Mouse (Mus musculus): ENCODE data around the gene Gbp9. TPM values are rescaled to one million over a fixed set of nuclear protein-coding genes. Genes with fewer than 3 reads are reported as not detected.
"Not testable (repeated sequence)": the region's sequence is repeated elsewhere in the genome, so short reads cannot be mapped to it uniquely, and the experiment has no call there.

The Gbp9 gene
- polyA plus RNA-seq (2016; fragmentation: Nextera tagmentation; extraction: Ambion mirVana) = 4.4 and 4.6 TPM in 2 replicates

- H3K4me3 ChIP-seq = peak within 1 kb of the TSS; percentile 19; the same call in 1 of the 2 replicates
- H3K4me2 ChIP-seq = peak within 1 kb of the TSS; percentile 21; the same call in 1 of the 2 replicates
- H3K4me1 ChIP-seq (replicated peaks) = 0 out of 2 replicates have a peak, but pooled peaks cover 11% of the 10 kb centered on the region
- ATAC-seq (ENCODE audit: insufficient number of reproducible peaks, low FRiP score) = peak; percentile 76
- not testable (repeated sequence) for H3K27me3 ChIP-seq (replicated peaks); H3K9ac ChIP-seq; H3K9me3 ChIP-seq (replicated peaks); H3K36me3 ChIP-seq
- H3K27ac ChIP-seq (ENCODE audit: poor library complexity, severe bottlenecking) = peak within 1 kb of the TSS; percentile 47
- WGBS = 23% methylated on average over 2 of the region's 2 CpGs
Measured at GRCm38 (mm10) chr5:105139409-105140088, at the start of gene Gbp9, which contains the start of the genes Gbp8 and Gbp4. Gbp9 (minus strand) TSS chr5:105139539. Gbp8 (minus strand) TSS chr5:105139540. Gbp4 (minus strand) TSS chr5:105139586.

DNA sequence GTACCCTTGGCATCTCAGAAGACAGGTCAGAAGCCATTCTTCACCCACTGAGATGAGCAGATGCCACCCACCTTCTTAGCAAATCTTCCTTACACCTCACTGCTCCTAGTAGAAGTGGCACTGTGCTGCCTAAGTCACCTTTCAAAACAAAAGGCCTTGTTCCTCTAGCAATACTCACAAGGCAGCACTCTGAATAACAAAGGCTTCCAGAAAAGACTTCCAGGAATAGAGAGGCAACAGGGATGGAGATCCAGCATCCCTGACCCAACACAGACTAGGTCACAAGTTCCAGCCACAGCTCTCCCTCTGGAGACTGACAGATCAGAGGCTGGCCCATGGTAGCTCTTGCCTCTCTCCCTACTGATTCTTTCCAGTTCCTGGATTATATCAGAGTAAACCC is 42.1 kb upstream of the Gbp9 start:
- Histone ChIP-seq H3K4me2 (no peak overlapping the region), H3K9me3 (replicated peaks) (no peaks in the 10 kb centered on the region), H3K36me3 (no peaks in the 10 kb centered on the region), H3K4me3 (no peak overlapping the region), H3K9ac (no peak overlapping the region), H3K4me1 (replicated peaks) (no peaks in the 10 kb centered on the region), H3K27me3 (replicated peaks) (no peaks in the 10 kb centered on the region), H3K27ac (ENCODE audit: poor library complexity, severe bottlenecking) (no peak overlapping the region)
- ATAC-seq (ENCODE audit: insufficient number of reproducible peaks, low FRiP score) = no peak

DNA sequence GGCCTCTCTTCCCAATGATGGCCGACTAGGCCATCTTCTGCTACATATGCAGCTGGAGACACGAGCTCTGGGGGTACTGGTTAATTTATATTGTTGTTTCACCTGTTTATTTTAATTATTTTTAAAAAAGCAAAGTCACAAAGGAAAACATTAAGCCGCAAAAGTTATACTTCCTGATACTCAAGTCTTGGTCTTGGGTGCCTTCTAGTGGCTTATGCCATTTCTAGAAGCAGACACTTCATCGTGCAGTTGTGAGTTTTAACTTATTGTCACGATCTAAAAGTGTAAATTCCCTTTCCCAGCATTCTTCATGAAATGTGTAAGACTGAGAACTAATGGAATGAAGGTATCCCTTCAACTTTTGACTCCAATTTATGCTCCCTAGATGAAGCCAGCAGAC is 17.2 kb upstream of the Gbp9 start:
- no peak for ATAC-seq (ENCODE audit: insufficient number of reproducible peaks, low FRiP score)
- WGBS = 74% methylated on average over 5 of the region's 5 CpGs

DNA sequence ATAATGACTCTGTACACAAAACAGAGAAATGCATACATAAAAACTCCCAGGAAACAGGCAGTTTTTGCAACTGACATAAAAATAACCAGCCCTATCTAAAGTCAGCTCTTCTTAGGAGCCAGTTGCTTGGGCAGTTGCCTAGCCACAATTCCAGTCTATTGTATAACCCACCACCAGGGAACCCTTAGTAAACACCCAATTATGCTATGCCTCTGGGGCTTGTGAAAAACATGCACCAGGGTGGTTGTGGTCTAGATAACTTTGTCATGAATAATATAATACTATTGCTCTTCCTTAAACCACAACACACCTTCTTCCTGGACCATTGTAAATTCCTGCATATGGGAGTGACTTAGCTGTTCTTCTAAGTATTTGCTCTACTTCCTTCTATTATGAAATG is 14.7 kb upstream of the Gbp9 start:
- no peaks in the 10 kb centered on the region for H3K9me3 ChIP-seq (replicated peaks)
- H3K27ac ChIP-seq (ENCODE audit: poor library complexity, severe bottlenecking) = no peak overlapping the region
- H3K4me3 ChIP-seq = no peak overlapping the region
- no peaks in the 10 kb centered on the region for H3K27me3 ChIP-seq (replicated peaks)
- H3K4me2 ChIP-seq = no peak overlapping the region
- no peaks in the 10 kb centered on the region for H3K36me3 ChIP-seq
- no peak for ATAC-seq (ENCODE audit: insufficient number of reproducible peaks, low FRiP score)
- no peaks in the 10 kb centered on the region for H3K4me1 ChIP-seq (replicated peaks)
- no peak overlapping the region for H3K9ac ChIP-seq

More for the DNA sequence above, 17.2 kb upstream of the Gbp9 start:
- no peaks in the 10 kb centered on the region for H3K9me3 ChIP-seq (replicated peaks)
- no peaks in the 10 kb centered on the region for H3K36me3 ChIP-seq
- H3K4me3 ChIP-seq = no peak overlapping the region
- H3K27me3 ChIP-seq (replicated peaks) = no peaks in the 10 kb centered on the region
- H3K27ac ChIP-seq (ENCODE audit: poor library complexity, severe bottlenecking) = no peak overlapping the region
- H3K4me2 ChIP-seq = no peak overlapping the region
- no peak overlapping the region for H3K9ac ChIP-seq
- H3K4me1 ChIP-seq (replicated peaks) = no peaks in the 10 kb centered on the region

- not testable (repeated sequence) for H3K4me1 ChIP-seq (replicated peaks); H3K36me3 ChIP-seq; H3K9me3 ChIP-seq (replicated peaks); H3K27ac ChIP-seq (ENCODE audit: poor library complexity, severe bottlenecking); H3K4me3 ChIP-seq; H3K27me3 ChIP-seq (replicated peaks); H3K4me2 ChIP-seq; H3K9ac ChIP-seq; ATAC-seq (ENCODE audit: insufficient number of reproducible peaks, low FRiP score)
- WGBS = 71% methylated on average over 2 of the region's 2 CpGs
Measured at GRCm38 (mm10) chr5:105148062-105148461, 8.7 kb upstream of the Gbp9 start.

DNA sequence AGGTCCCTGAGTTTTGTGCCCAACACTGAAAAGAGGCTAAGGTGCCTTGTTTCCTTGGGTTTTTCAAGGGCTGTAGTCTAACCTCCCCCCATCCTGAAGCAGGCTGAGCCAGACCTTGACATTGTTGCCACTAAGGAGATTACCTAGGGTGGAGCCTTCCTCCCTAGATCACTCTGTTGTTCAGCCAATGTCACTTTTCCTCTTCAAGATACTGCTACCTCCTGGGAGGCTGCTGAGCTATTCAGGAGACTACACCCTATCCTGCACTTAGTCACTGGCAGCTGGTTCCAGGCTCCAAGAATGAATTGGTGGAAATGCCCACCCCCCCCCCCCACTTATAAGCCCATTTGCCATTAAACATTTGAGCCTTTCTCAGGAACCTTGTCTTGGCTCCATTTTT is 7.1 kb upstream of the Gbp9 start:
- peak overlapping the region; percentile 77 for H3K27ac ChIP-seq (ENCODE audit: poor library complexity, severe bottlenecking)
- H3K4me2 ChIP-seq = no peak overlapping the region
- no peaks in the 10 kb centered on the region for H3K27me3 ChIP-seq (replicated peaks)
- no peaks in the 10 kb centered on the region for H3K9me3 ChIP-seq (replicated peaks)
- H3K9ac ChIP-seq = no peak overlapping the region
- peak; percentile 72 for ATAC-seq (ENCODE audit: insufficient number of reproducible peaks, low FRiP score)
- H3K36me3 ChIP-seq = no peaks in the 10 kb centered on the region
- 0 out of 2 replicates have a peak, but pooled peaks cover 3% of the 10 kb centered on the region for H3K4me1 ChIP-seq (replicated peaks)
- no peak overlapping the region for H3K4me3 ChIP-seq

DNA sequence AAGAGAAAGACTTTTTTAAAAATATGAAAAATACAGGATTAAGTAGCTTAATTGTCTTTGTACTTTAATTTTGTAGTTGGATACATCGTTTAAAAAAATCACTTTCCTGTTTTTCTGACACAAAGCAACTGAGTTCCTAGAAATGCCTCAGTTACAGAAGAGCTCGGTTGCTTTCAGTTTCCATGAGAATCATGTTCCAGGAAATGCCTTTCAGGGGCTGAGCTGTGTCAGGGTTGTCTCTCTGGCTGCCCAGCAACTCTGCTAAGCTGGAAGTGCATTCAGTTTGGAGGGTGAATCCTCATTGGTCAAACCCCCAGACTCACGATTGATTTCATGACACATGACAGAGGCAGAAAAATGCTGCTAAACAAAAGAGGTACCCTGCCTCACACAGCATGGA is 6.4 kb upstream of the Gbp9 start:
- not testable (repeated sequence) for H3K4me3 ChIP-seq; H3K9me3 ChIP-seq (replicated peaks); H3K9ac ChIP-seq; H3K27me3 ChIP-seq (replicated peaks); H3K4me2 ChIP-seq; H3K4me1 ChIP-seq (replicated peaks); H3K36me3 ChIP-seq
- peak; percentile 48; the same call in 1 of the 2 replicates for ATAC-seq (ENCODE audit: insufficient number of reproducible peaks, low FRiP score)
- H3K27ac ChIP-seq (ENCODE audit: poor library complexity, severe bottlenecking) = peak overlapping the region; percentile 77
- 41% methylated on average over 3 of the region's 3 CpGs for WGBS

GRCm38 (mm10) chr5:105140089-105140810 is 911 bp upstream of the Gbp9 start:
- not testable (repeated sequence) for H3K27me3 ChIP-seq (replicated peaks); H3K4me3 ChIP-seq; ATAC-seq (ENCODE audit: insufficient number of reproducible peaks, low FRiP score); H3K27ac ChIP-seq (ENCODE audit: poor library complexity, severe bottlenecking); H3K9me3 ChIP-seq (replicated peaks); H3K36me3 ChIP-seq; H3K9ac ChIP-seq; H3K4me2 ChIP-seq
- 74% methylated on average over 2 of the region's 2 CpGs for WGBS
- H3K4me1 ChIP-seq (replicated peaks) = 0 out of 2 replicates have a peak, but pooled peaks cover 11% of the 10 kb centered on the region

DNA sequence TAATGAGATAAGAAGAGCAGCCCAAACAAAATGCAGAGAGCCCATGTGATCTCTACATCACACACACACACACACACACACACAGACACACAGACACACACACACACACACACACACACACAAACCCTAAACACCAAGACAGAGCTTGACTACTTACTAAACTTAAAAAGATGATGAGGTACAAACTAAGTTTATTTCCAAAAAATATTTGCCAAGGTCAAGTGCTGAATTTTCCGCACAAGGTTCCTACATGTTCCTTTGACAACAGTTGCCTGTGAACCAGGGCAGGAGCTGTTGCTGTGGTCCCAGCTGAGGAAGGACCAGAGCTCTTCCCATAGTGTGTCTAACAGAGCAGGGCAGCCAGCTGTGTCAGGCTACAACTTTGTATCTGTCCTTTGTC is 433 bp downstream of the Gbp9 start:
- Histone ChIP-seq H3K4me2 (peak overlapping the region; percentile 21; the same call in 1 of the 2 replicates), H3K9ac (no peak overlapping the region), H3K27ac (ENCODE audit: poor library complexity, severe bottlenecking) (peak overlapping the region; percentile 47), H3K27me3 (replicated peaks) (no peaks in the 10 kb centered on the region), H3K36me3 (0 out of 2 replicates have a peak, but pooled peaks cover 2% of the 10 kb centered on the region), H3K9me3 (replicated peaks) (no peaks in the 10 kb centered on the region), H3K4me3 (peak overlapping the region; percentile 19; the same call in 1 of the 2 replicates), H3K4me1 (replicated peaks) (0 out of 2 replicates have a peak, but pooled peaks cover 11% of the 10 kb centered on the region)
- WGBS = 69% methylated on average over 1 of the region's 1 CpGs
- ATAC-seq (ENCODE audit: insufficient number of reproducible peaks, low FRiP score) = no peak

- H3K27me3 ChIP-seq (replicated peaks); H3K36me3 ChIP-seq; H3K4me3 ChIP-seq; H3K9me3 ChIP-seq (replicated peaks); ATAC-seq (ENCODE audit: insufficient number of reproducible peaks, low FRiP score); H3K4me2 ChIP-seq; H3K27ac ChIP-seq (ENCODE audit: poor library complexity, severe bottlenecking); H3K9ac ChIP-seq: not testable (repeated sequence)
- WGBS = 87% methylated on average over 3 of the region's 3 CpGs
- H3K4me1 ChIP-seq (replicated peaks) = 0 out of 2 replicates have a peak, but pooled peaks cover 11% of the 10 kb centered on the region
Measured at GRCm38 (mm10) chr5:105136706-105137304, 2.5 kb downstream of the Gbp9 start.

DNA sequence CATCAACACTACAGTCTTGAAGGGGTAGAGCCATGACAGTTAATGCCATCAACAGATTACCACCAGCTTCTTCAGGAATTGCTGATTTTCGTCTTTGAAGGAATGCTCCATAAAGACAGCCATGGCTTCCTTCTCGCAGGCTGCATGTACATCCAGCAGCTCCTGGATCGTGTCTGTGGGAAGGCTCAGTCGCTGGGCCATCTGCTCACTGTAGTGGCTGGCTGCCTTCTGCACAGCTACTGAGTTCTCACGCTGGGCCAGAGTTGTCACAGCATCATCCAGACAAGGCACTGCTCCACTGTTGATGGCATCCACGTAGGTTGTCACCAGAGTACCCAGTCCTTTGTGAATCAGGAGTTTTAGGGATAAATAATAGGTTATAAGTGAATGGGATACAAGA is 17.6 kb downstream of the Gbp9 start:
- H3K9ac ChIP-seq; H3K27ac ChIP-seq (ENCODE audit: poor library complexity, severe bottlenecking); H3K4me2 ChIP-seq; H3K4me3 ChIP-seq; H3K36me3 ChIP-seq; H3K4me1 ChIP-seq (replicated peaks); H3K9me3 ChIP-seq (replicated peaks); ATAC-seq (ENCODE audit: insufficient number of reproducible peaks, low FRiP score); H3K27me3 ChIP-seq (replicated peaks): not testable (repeated sequence)
- 68% methylated on average over 6 of the region's 6 CpGs for WGBS
